In the genomic region with DNA sequence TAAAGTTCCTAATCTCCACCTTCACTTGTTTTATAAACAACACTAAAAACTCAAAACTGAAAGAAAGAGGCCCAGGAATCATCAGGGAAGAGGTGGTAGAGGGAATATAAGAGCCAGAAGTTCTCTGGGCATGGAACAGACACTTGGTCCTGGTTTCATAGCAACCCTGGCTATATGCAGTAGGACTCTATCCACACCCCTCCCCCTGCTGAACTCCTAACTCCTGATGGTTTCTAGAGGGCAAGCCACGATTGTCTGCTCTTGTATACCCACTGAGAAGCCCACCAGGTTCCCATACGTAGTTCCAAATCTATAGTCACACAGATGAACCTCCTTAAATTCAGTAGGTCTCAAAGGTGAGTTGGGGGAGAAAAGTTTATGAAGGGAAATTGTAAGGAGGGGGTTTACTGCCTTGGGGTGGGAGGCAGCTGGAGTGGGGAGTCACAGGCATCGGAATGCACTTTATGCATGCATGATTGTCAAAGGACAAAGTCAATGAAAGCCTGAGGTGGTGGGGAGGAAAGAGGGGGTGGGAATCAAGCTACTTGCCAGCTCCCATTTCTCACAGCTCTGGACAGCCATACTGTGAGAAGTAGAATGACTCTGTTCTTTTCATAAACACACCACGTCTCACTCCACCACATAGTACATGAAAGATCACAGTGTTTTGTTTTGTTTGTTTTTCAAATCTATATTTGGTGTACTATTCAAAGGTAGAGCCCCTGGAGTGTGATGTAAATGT, we compare ENCODE assay signal across 30 mouse cellular contexts. TPM values are rescaled to one million over a fixed set of nuclear protein-coding genes. Genes with fewer than 3 reads are reported as not detected.
A peak's percentile ranks its signal among the peaks of the same experiment; 100 is the strongest.
DNase-seq lines count a peak whose midpoint lies in the region; ATAC-seq and TF ChIP-seq lines count a peak whose summit lies in the region.
"Had no signal": no experiment of that assay in that cellular context is flagged by ENCODE, and none has a peak within 500 bp of the region (broad histone marks: within the 10 kb centered on the region; RNA-seq: fewer than 3 reads in every experiment).

No protein-coding gene starts in this region.

- WGBS in midbrain, embryonic 16.5 days = 40% methylated on average over 4 of the region's 4 CpGs
- 54% methylated on average over 4 of the region's 4 CpGs for WGBS in midbrain, embryonic 10.5 days
- 21% methylated on average over 4 of the region's 4 CpGs for WGBS in hindbrain, embryonic 13.5 days

- H3K4me2 ChIP-seq in midbrain, embryonic 16.5 days (ENCODE audit: low read length) = no peak overlapping the region
- no peak overlapping the region for H3K4me2 ChIP-seq in hindbrain, embryonic 13.5 days
- H3K4me2 ChIP-seq: heart, embryonic 13.5 days; midbrain, embryonic 11.5 days had no signal

- peak; percentile 26; the same call in 1 of the 2 replicates for ATAC-seq in midbrain, embryonic 16.5 days
- ATAC-seq in hindbrain, embryonic 13.5 days (ENCODE audit: low FRiP score) = peak; percentile 60
- ATAC-seq: activated CD4-positive, CD25-positive, alpha-beta regulatory T cell, adult 4 months; forebrain, embryonic 16.5 days had no signal

- no peak for TF ChIP-seq CTCF in layer of hippocampus, adult 2 months (conservative IDR thresholded peaks at IDR 0.05)

- peaks cover 17% of the 10 kb centered on the region for H3K4me1 ChIP-seq in midbrain, embryonic 16.5 days (ENCODE audit: control insufficient read depth, insufficient read depth, low read length)
- H3K4me1 ChIP-seq in midbrain, embryonic 10.5 days = peaks cover 13% of the 10 kb centered on the region
- H3K4me1 ChIP-seq in hindbrain, embryonic 13.5 days (replicated peaks) = peaks cover 33% of the 10 kb centered on the region
- H3K4me1 ChIP-seq: embryonic facial prominence, embryonic 10.5 days; heart, embryonic 13.5 days had no signal

- H3K27ac ChIP-seq in midbrain, embryonic 16.5 days (ENCODE audit: low read length) = no peak overlapping the region
- H3K27ac ChIP-seq in midbrain, embryonic 10.5 days (replicated peaks) = no peak overlapping the region
- H3K27ac ChIP-seq in hindbrain, embryonic 13.5 days = no peak overlapping the region
- no peak overlapping the region for H3K27ac ChIP-seq in layer of hippocampus, adult 2 months
- H3K27ac ChIP-seq: embryonic facial prominence, embryonic 10.5 days; heart, embryonic 13.5 days; kidney, postnatal 0 days; macrophage had no signal

- no peak overlapping the region for H3K4me3 ChIP-seq in midbrain, embryonic 16.5 days (ENCODE audit: low read depth, low read length)
- H3K4me3 ChIP-seq in midbrain, embryonic 10.5 days = no peak overlapping the region
- no peak overlapping the region for H3K4me3 ChIP-seq in hindbrain, embryonic 13.5 days
- H3K4me3 ChIP-seq in layer of hippocampus, adult 2 months = no peak overlapping the region
- H3K4me3 ChIP-seq: embryonic facial prominence, embryonic 10.5 days; heart, embryonic 13.5 days had no signal

- no peaks in the 10 kb centered on the region for H3K9me3 ChIP-seq in midbrain, embryonic 16.5 days (replicated peaks; ENCODE audit: control insufficient read depth, low read length, poor library complexity, severe bottlenecking)
- no peaks in the 10 kb centered on the region for H3K9me3 ChIP-seq in midbrain, embryonic 10.5 days (replicated peaks)
- H3K9me3 ChIP-seq in hindbrain, embryonic 13.5 days = no peaks in the 10 kb centered on the region
- H3K9me3 ChIP-seq: embryonic facial prominence, embryonic 10.5 days; G1E; heart, embryonic 13.5 days had no signal

- no peak overlapping the region for H3K9ac ChIP-seq in midbrain, embryonic 16.5 days (ENCODE audit: low read depth, low read length)
- no peak overlapping the region for H3K9ac ChIP-seq in hindbrain, embryonic 13.5 days
- H3K9ac ChIP-seq: heart, embryonic 13.5 days had no signal

- H3K36me3 ChIP-seq in midbrain, embryonic 16.5 days (ENCODE audit: control insufficient read depth, insufficient read depth, low read length) = no peaks in the 10 kb centered on the region
- no peaks in the 10 kb centered on the region for H3K36me3 ChIP-seq in midbrain, embryonic 10.5 days
- H3K36me3 ChIP-seq in hindbrain, embryonic 13.5 days = no peaks in the 10 kb centered on the region
- H3K36me3 ChIP-seq: embryonic facial prominence, embryonic 10.5 days; G1E; heart, embryonic 13.5 days had no signal

- no peak for DNase-seq in midbrain, embryonic 10.5 days (ENCODE audit: low spot score)
- peak; percentile 4 for DNase-seq in mesoderm, embryonic 11.5 days (ENCODE audit: low read depth, low spot score)
- no peak for DNase-seq in thymus, postnatal 10 days (ENCODE audit: low spot score in 2 of 2)
- no peak for DNase-seq in layer of hippocampus, adult 2 months (ENCODE audit: low spot score in 2 of 2)
- DNase-seq in layer of hippocampus, adult 18-20 months (ENCODE audit: low spot score in 2 of 2) = no peak
- DNase-seq: adrenal gland, adult 8-10 months; B cell, adult 2 months; cerebellum, adult 2 months; cerebellum, postnatal 25 days; gastrocnemius, postnatal 14 days; heart, adult 18-20 months; heart, postnatal 14 days; kidney, adult 2 months; layer of hippocampus, postnatal 36 days; right cerebral cortex, postnatal 25 days; spleen, adult 18-20 months; thymus, postnatal 14 days had no signal

- H3K27me3 ChIP-seq in midbrain, embryonic 16.5 days (ENCODE audit: control insufficient read depth, insufficient read depth, low read depth, low read length) = no peaks in the 10 kb centered on the region
- H3K27me3 ChIP-seq in midbrain, embryonic 10.5 days (ENCODE audit: low read depth, poor library complexity, severe bottlenecking) = no peaks in the 10 kb centered on the region
- no peaks in the 10 kb centered on the region for H3K27me3 ChIP-seq in hindbrain, embryonic 13.5 days
- H3K27me3 ChIP-seq: CH12.LX; heart, embryonic 13.5 days had no signal

RNA-seq across cellular contexts. Expression of a gene that starts 31.5 kb away (rescaled TPM):
- polyA plus RNA-seq in midbrain, embryonic 16.5 days (2015; fragmentation: Nextera tagmentation; extraction: Ambion mirVana) = 294 and 301 TPM in 2 replicates
- 10.6 and 18.8 TPM in 2 replicates for polyA plus RNA-seq in midbrain, embryonic 10.5 days (2016; fragmentation: Nextera tagmentation; extraction: Ambion mirVana)
- polyA plus RNA-seq in hindbrain, embryonic 13.5 days (2015; fragmentation: Nextera tagmentation; extraction: Ambion mirVana) = 262 and 287 TPM in 2 replicates
- total RNA-seq in layer of hippocampus, adult 2 months (2021) = 100 to 1,000 TPM; 112 to 113 TPM
- total RNA-seq in layer of hippocampus, adult 18-20 months (2021) = 100 to 1,000 TPM; 108 to 117 TPM
- total RNA-seq: CH12.LX; heart, adult 18-20 months; liver, adult 2 months; neutrophil, adult 5-6 weeks had no signal
- polyA plus RNA-seq: activated CD4-positive, CD25-positive, alpha-beta regulatory T cell, adult 4 months; G1E; liver, adult 2 months had no signal

Comparison
In these comparisons a context has a peak if more than half of its experiments do, and no peak if none do; other contexts are left out.
1. RNA of a gene that starts 31.5 kb away (polyA plus RNA-seq): 294 to 301 TPM in midbrain, embryonic 16.5 days and 262 to 287 TPM in hindbrain, embryonic 13.5 days; 10.6 to 18.8 TPM in midbrain, embryonic 10.5 days; every median in the first group is over 10 times any median in the second.